Mouse (Mus musculus) ES-E14 (cell line): ENCODE measurements around the gene B4galt1. TPM values are rescaled to one million over a fixed set of nuclear protein-coding genes. Genes with fewer than 3 reads are reported as not detected.

Experiments used
- DNase-seq: peaks from one replicate; pipeline ENCODE4 v3.0.0-alpha.2; 2013; ENCODE audit warnings: low read depth, low spot score
- H3K27ac ChIP-seq: 2 replicates; pipeline ENCODE4 v1.5.1; 2012; ENCODE audit warnings: low read depth, mild to moderate bottlenecking, low read length, moderate library complexity, mixed read lengths; ENCODE audit not compliant: poor library complexity, insufficient read depth, severe bottlenecking
- H3K36me3 ChIP-seq: 2 replicates; pipeline ENCODE4 v1.6.1; 2012; ENCODE audit warnings: mild to moderate bottlenecking, low read length, moderate library complexity, mixed read lengths; ENCODE audit not compliant: control insufficient read depth, poor library complexity, insufficient read depth, severe bottlenecking
- H3K4me1 ChIP-seq, 2 experiments: fragments of 150-350 bp in 1 of 2; sonication (generic) in 1 of 2; 2 replicates each; pipeline ENCODE4 v1.6.1; 2012; ENCODE audit warnings: low read length in 2 of 2, mild to moderate bottlenecking in 1 of 2, mixed read lengths in 1 of 2; ENCODE audit not compliant: control insufficient read depth in 2 of 2, insufficient read depth in 2 of 2, poor library complexity in 1 of 2
- H3K4me3 ChIP-seq, 2 experiments: fragments of 150-350 bp in 1 of 2; sonication (generic) in 1 of 2; 2 replicates each; pipeline ENCODE4 v1.5.1; 2012; ENCODE audit warnings: low read length in 2 of 2, low read depth in 1 of 2, mild to moderate bottlenecking in 1 of 2, mixed read lengths in 1 of 2; ENCODE audit not compliant: insufficient read depth in 1 of 2, poor library complexity in 1 of 2, severe bottlenecking in 1 of 2
- H3K9ac ChIP-seq: 2 replicates; pipeline ENCODE4 v1.6.1; 2012; ENCODE audit warnings: low read depth, mild to moderate bottlenecking, low read length, mixed read lengths; ENCODE audit not compliant: poor library complexity, insufficient read depth, severe bottlenecking
- H3K9me3 ChIP-seq: fragments of 150-350 bp; sonication (generic); 2 replicates; pipeline ENCODE4 v1.6.1; 2012; ENCODE audit warnings: low read depth, mild to moderate bottlenecking, low read length; ENCODE audit not compliant: control insufficient read depth, insufficient read depth
- CHD2 ChIP-seq: IDR thresholded peaks from 2 replicates; pipeline ENCODE4 v1.6.1; 2014; ENCODE audit warnings: mild to moderate bottlenecking, low read depth, low read length, inconsistent platforms
- HCFC1 ChIP-seq: IDR thresholded peaks from 2 replicates; pipeline ENCODE4 v1.6.1; 2012; ENCODE audit warnings: low read length, inconsistent platforms, borderline replicate concordance; ENCODE audit not compliant: insufficient read depth
- MAFK ChIP-seq: IDR thresholded peaks from 2 replicates; pipeline ENCODE4 v1.6.1; 2014; ENCODE audit warnings: mild to moderate bottlenecking, low read depth, low read length, inconsistent platforms; ENCODE audit not compliant: insufficient read depth
- ZC3H11A ChIP-seq: IDR thresholded peaks from 2 replicates; pipeline ENCODE4 v1.6.1; 2012; ENCODE audit warnings: low read depth, mild to moderate bottlenecking, inconsistent platforms, low read length, borderline replicate concordance
- ZNF384 ChIP-seq: IDR thresholded peaks from 2 replicates; pipeline ENCODE4 v1.6.1; 2012; ENCODE audit warnings: low read depth, low read length, inconsistent platforms
- in situ Hi-C, 2 experiments: fragments of 600-800 bp; cut with MboI; formaldehyde crosslinking; loops; one replicate each; pipeline ENCODE4 v1.15.1; 2025; ENCODE audit warnings: low sequenced_read_pairs in 2 of 2, inconsistent platforms in 1 of 2; ENCODE audit not compliant: unreplicated experiment in 2 of 2
- total RNA-seq: library from RNA; depleted of rRNA; stranded (reverse); fragments of 300-350 nt; gene quantifications from 2 replicates; pipeline ENCODE4 v1.2.3, GENCODE M21; 2012

B4galt1 gene
- total RNA-seq, 1 experiment, result 29.2 TPM

GRCm38 (mm10) chr4:40810481-40810880 is 43.3 kb downstream of the B4galt1 start:
- Histone ChIP-seq H3K36me3 (peaks cover 27% of the 10 kb centered on the region; the same call in 1 of the 2 replicates), H3K9me3 (no peaks in the 10 kb centered on the region), H3K9ac (no peak overlapping the region), H3K4me1 (no peaks in the 10 kb centered on the region), H3K4me3 (no peak overlapping the region), H3K27ac (no peak overlapping the region)
- DNase-seq, result no peak
- no peak for TF ChIP-seq ZC3H11A
- TF ChIP-seq MAFK, result no peak
- TF ChIP-seq CHD2, result no peak
- TF ChIP-seq HCFC1, result no peak
- TF ChIP-seq ZNF384, result no peak
- in situ Hi-C loops, result no loop called here

- Histone ChIP-seq H3K4me1 (no peaks in the 10 kb centered on the region), H3K9me3 (no peaks in the 10 kb centered on the region), H3K27ac (no peak overlapping the region), H3K4me3 (no peak overlapping the region), H3K9ac (no peak overlapping the region), H3K36me3 (peaks cover 19% of the 10 kb centered on the region; the same call in 1 of the 2 replicates)
- DNase-seq, result no peak
- TF ChIP-seq MAFK (no peak), CHD2 (no peak), HCFC1 (no peak), ZC3H11A (no peak), ZNF384 (no peak)
- in situ Hi-C loops, result no loop called here
These were observed 46.4 kb downstream of the B4galt1 start for GRCm38 (mm10) chr4:40807382-40807781.

- peaks cover 15% of the 10 kb centered on the region; the same call in 1 of the 2 replicates for H3K36me3 ChIP-seq
- no peaks in the 10 kb centered on the region for H3K9me3 ChIP-seq
- in situ Hi-C loops, result no loop called here
- no peak overlapping the region for H3K4me3 ChIP-seq
- no peak overlapping the region for H3K27ac ChIP-seq
- no peaks in the 10 kb centered on the region for H3K4me1 ChIP-seq
- no peak overlapping the region for H3K9ac ChIP-seq
- TF ChIP-seq CHD2 (no peak), ZNF384 (no peak)
- no peak for DNase-seq
These were observed 48.4 kb downstream of the B4galt1 start for GRCm38 (mm10) chr4:40805401-40805800.

- Histone ChIP-seq H3K27ac (no peak overlapping the region), H3K9ac (no peak overlapping the region), H3K4me3 (no peak overlapping the region), H3K36me3 (peaks cover 10% of the 10 kb centered on the region; the same call in 1 of the 2 replicates), H3K4me1 (no peaks in the 10 kb centered on the region), H3K9me3 (no peaks in the 10 kb centered on the region)
- DNase-seq, result no peak
- in situ Hi-C loops, result no loop called here
- TF ChIP-seq MAFK (no peak), HCFC1 (no peak)
These were observed 51.0 kb downstream of the B4galt1 start for GRCm38 (mm10) chr4:40802787-40803186.

GRCm38 (mm10) chr4:40801908-40802307 is 51.9 kb downstream of the B4galt1 start:
- Histone ChIP-seq H3K9ac (no peak overlapping the region), H3K27ac (no peak overlapping the region), H3K36me3 (peaks cover 7% of the 10 kb centered on the region; the same call in 1 of the 2 replicates), H3K4me1 (no peaks in the 10 kb centered on the region), H3K4me3 (no peak overlapping the region), H3K9me3 (no peaks in the 10 kb centered on the region)
- in situ Hi-C loops, result no loop called here
- TF ChIP-seq CHD2, result no peak
- no peak for TF ChIP-seq MAFK
- DNase-seq, result no peak
